Mouse (Mus musculus): Measurements from ENCODE around the gene Fam83c. TPM values are rescaled to one million over a fixed set of nuclear protein-coding genes. Genes with fewer than 3 reads are reported as not detected.

Gene Fam83c
- polyA plus RNA-seq, 1 experiment from 2014 or later: 2.5 TPM

DNA sequence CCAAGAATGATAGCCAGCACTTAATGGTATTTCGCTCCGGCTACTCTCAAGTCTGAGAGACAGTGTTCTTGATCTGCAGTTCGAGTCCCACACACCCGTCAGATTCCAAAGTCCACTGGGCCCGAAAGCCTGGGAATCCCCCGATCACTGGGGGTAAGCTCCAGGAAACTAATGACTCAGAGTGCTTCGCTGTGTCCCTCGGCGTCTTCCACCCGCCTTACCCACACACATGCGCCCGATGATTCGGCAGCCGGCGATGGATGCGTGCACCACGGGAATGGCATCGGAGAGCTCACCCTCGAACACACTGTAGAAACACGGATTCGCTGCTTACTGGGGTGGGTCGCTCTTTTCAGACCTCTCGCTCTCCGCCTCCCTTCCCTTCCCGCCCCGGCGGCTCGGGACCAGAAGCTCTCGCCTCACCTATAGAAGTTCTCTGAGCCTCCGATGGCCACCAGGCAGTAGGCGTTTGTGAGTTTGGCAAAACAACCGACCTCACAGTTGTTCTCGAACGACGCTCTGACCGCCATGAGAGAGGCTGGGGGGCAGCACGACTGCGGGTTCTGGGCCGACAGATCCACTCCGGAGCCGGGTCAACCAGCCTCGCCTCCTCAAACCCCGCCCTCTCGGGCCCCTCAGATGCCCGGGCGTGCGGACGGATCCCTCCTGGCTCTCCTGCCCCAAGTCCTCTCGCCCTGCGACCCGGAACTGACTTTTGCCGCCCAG is 8.6 kb downstream of the Fam83c start:
- Histone ChIP-seq H3K27me3 (no peaks in the 10 kb centered on the region), H3K4me3 (peak overlapping the region; percentile 91), H3K9me3 (no peaks in the 10 kb centered on the region), H3K36me3 (peaks cover 29% of the 10 kb centered on the region), H3K9ac (peak overlapping the region; percentile 59), H3K27ac (peak overlapping the region; percentile 88), H3K4me2 (peak overlapping the region; percentile 80), H3K4me1 (peaks cover 19% of the 10 kb centered on the region)
- ATAC-seq (ENCODE audit: insufficient number of reproducible peaks, low FRiP score, low TSS enrichment, low read depth): no peak
- WGBS: 1% methylated on average over 52 of the region's 52 CpGs

DNA sequence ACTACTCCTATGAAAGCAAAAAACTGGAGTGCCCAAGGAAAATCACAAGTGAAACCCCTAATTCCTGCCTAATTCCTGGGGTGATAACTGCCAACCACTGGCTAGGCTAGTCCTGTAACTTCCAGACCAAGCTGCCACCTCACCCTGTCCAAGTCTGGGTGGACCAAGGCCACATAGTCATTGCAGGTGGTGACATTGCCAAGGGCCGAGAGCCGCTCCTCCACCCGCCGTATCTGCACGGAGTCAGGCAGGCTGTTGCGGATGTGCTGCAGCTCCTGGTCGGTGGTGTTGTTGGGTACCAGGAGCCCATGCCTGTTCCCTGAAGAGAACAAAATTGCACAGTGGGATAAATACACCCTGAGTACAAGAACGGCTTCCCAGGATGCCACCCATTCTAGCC is 10.9 kb downstream of the Fam83c start:
- Histone ChIP-seq H3K4me3 (no peak overlapping the region), H3K36me3 (peaks cover 45% of the 10 kb centered on the region), H3K4me2 (no peak overlapping the region), H3K9me3 (no peaks in the 10 kb centered on the region), H3K4me1 (peaks cover 33% of the 10 kb centered on the region), H3K27ac (no peak overlapping the region), H3K9ac (no peak overlapping the region), H3K27me3 (no peaks in the 10 kb centered on the region)
- 92% methylated on average over 8 of the region's 8 CpGs for WGBS
- ATAC-seq (ENCODE audit: insufficient number of reproducible peaks, low FRiP score, low TSS enrichment, low read depth): no peak

DNA sequence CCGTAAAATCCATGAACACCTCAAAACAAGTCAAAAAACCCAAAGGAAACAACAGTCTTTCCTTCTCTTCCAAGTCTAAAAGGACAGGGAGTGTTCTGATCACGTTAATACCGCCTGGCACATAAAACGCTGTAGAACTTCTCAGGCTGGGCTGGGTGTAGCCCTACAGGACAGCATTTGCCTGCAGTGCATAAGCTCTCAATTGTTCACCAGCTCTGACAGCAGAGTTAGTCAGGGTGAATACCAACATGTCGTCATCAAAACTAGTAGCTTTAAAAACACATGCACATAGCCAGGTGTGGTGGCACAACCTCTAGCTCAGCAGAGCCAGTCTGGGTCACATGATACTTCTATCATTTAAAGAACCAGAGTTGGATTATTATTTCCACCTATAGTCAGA is 13.9 kb downstream of the Fam83c start:
- Histone ChIP-seq H3K4me3 (no peak overlapping the region), H3K4me2 (no peak overlapping the region), H3K36me3 (peaks cover 45% of the 10 kb centered on the region), H3K9ac (no peak overlapping the region), H3K9me3 (no peaks in the 10 kb centered on the region), H3K4me1 (peaks cover 35% of the 10 kb centered on the region), H3K27ac (0 out of 2 replicates have a peak overlapping the region, but pooled peaks have one; percentile 11), H3K27me3 (no peaks in the 10 kb centered on the region)
- 87% methylated on average over 5 of the region's 5 CpGs for WGBS
- no peak for ATAC-seq (ENCODE audit: insufficient number of reproducible peaks, low FRiP score, low TSS enrichment, low read depth)

DNA sequence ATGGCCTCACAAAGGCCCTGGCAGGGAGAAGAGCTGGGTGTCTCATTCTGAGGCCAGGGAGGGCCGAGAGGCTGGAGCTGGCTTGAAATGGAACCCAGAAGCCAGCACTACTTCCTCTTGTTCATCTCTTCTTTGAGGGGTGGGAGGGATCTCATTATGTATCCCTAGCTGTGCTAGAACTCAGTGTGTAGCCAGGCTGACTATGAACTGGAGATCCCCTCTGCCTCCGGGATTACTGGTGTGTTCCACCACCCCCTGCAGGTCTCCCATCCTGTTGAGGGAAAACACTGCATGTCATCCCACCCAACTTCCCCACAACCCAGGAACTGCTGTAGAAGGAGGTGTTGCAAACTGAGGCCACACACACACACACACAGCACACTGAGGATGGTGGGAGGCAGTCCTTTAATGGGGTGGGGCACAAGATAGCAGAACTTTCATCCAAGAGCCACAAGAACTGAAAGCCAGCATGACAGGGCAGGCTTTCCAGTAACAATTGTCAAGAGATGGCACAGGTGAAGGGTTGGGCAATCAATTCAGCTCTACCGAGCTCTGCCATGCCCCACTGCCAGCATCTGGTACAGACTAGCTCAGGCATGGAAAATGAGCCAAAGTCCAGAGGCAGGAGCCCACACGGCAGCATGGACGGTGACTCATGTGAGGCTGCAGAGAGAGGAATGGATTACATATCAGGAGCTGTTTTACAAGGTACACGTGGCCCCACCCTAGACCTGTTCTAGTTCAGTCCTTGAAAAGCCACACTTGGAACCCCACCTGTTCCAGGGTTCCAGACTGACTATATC is 15.0 kb downstream of the Fam83c start:
- ATAC-seq (ENCODE audit: insufficient number of reproducible peaks, low FRiP score, low TSS enrichment, low read depth): peak; percentile 7; the same call in 1 of the 2 replicates
- H3K9ac ChIP-seq: peak overlapping the region; percentile 76; the same call in 1 of the 2 replicates
- peaks cover 45% of the 10 kb centered on the region for H3K36me3 ChIP-seq
- H3K4me2 ChIP-seq: peak overlapping the region; percentile 86
- H3K4me1 ChIP-seq: peaks cover 27% of the 10 kb centered on the region
- H3K4me3 ChIP-seq: peak overlapping the region; percentile 78
- H3K9me3 ChIP-seq: no peaks in the 10 kb centered on the region
- peak overlapping the region; percentile 88 for H3K27ac ChIP-seq
- WGBS: 63% methylated on average over 6 of the region's 6 CpGs
- no peaks in the 10 kb centered on the region for H3K27me3 ChIP-seq

DNA sequence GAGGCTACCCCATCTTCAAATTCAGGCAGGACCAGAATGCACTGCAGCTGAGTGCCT is 15.4 kb downstream of the Fam83c start, which contains the start of gene BC029722:
Gene BC029722, minus strand, starts transcription at position 35 of the 57 bp plus-strand sequence.
- Histone ChIP-seq H3K27ac (peak within 1 kb of the TSS; percentile 88), H3K4me3 (peak within 1 kb of the TSS; percentile 78), H3K9me3 (no peaks in the 10 kb centered on the region), H3K27me3 (no peaks in the 10 kb centered on the region), H3K36me3 (peaks cover 45% of the 10 kb centered on the region), H3K4me1 (peaks cover 27% of the 10 kb centered on the region), H3K4me2 (peak within 1 kb of the TSS; percentile 86), H3K9ac (peak within 1 kb of the TSS; percentile 76)
- ATAC-seq (ENCODE audit: insufficient number of reproducible peaks, low FRiP score, low TSS enrichment, low read depth): no peak

DNA sequence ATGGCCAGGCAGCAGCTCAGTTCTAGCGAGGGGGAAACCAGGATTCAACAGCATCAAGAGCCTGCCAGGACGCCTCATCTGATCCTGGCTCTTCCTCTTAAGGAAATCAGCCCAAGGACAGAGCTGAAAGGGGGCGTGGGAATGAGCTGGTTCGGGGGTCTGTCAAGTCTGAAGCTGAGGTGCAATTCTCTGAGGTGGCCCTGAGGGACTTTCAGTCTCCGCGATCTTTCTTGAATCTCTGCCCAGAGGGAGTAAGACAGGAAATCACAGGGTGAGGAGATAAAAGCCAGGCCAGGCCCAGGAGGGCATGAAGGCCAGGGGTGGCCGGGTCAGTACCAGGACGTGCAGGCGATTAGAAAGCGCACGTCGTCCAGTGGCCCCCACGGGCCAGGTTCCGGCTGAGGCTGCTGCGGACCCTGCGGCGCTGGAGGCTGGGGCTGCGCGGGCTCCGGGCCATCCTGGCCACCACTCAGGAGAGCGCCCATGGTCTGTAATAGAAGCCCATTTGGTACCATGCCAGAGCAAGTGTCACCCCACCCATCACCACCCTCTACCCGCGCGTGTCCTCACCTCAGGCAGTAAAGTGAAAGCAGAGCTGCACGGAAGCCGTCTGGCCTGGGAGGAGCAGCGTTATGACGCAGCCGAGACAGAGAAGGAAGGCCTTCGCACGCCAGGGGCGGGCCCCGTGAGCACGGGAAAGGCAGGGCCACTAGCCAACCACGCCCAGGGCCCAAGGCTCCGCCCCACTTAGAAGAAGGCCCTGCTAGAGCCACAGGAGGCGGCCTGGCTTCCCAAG is 15.9 kb downstream of the Fam83c start:
- Histone ChIP-seq H3K4me2 (peak overlapping the region; percentile 86), H3K9me3 (no peaks in the 10 kb centered on the region), H3K4me3 (peak overlapping the region; percentile 78), H3K9ac (peak overlapping the region; percentile 76), H3K36me3 (peaks cover 42% of the 10 kb centered on the region), H3K4me1 (peaks cover 27% of the 10 kb centered on the region), H3K27me3 (no peaks in the 10 kb centered on the region), H3K27ac (peak overlapping the region; percentile 88)
- peak; percentile 91 for ATAC-seq (ENCODE audit: insufficient number of reproducible peaks, low FRiP score, low TSS enrichment, low read depth)
- WGBS: 2% methylated on average over 32 of the region's 37 CpGs

DNA sequence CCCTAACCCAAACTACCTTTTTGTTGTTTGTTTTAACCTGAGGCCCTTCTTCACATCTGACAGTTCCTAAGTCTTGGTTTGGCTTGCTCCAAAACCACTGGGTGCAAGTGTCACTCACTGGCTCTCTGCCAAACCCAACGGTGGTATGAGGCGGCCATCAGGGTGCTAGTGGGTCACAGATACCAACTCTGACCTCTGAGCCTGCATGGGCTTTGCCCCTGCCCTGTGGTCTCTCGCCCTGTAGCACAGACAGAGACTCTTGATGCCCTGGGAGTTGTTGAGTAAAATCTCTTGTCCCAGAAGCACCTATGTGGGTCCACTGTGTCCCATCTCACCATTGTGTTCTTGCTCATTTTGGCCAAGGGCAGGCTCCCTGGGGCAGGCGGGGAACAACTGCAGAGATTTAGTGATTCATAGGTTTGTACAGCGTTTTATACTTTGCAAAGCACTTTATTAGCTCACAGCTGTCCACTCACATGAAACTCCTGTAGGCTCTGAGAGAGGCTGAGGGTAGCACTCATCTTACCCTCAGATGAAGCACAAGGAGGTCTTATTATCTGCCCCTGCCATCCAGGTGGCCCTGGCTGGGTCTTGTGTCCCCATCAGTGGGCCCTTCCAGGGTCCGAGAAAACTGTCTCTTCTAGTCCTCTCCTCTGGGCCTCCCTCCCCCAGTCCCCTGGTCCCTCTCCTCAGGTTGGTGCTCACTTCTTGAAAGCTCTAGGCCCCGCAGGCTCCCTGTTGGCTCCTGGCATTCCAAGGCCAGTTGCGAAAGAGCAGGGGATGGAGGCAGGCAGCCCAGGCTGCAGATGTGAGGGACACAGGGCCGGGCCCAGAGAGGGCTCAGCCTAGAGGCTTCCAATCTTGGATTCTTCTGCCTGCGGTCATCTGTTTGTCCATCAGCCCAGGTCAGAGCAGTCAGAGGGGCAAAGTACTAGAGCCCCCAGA is 17.1 kb downstream of the Fam83c start:
- Histone ChIP-seq H3K4me2 (peak overlapping the region; percentile 86; the same call in 1 of the 2 replicates), H3K9ac (no peak overlapping the region), H3K4me1 (peaks cover 27% of the 10 kb centered on the region), H3K36me3 (peaks cover 29% of the 10 kb centered on the region), H3K27me3 (no peaks in the 10 kb centered on the region), H3K9me3 (no peaks in the 10 kb centered on the region), H3K27ac (no peak overlapping the region), H3K4me3 (0 out of 2 replicates have a peak overlapping the region, but pooled peaks have one; percentile 78)
- no peak for ATAC-seq (ENCODE audit: insufficient number of reproducible peaks, low FRiP score, low TSS enrichment, low read depth)
- WGBS: 84% methylated on average over 10 of the region's 10 CpGs

DNA sequence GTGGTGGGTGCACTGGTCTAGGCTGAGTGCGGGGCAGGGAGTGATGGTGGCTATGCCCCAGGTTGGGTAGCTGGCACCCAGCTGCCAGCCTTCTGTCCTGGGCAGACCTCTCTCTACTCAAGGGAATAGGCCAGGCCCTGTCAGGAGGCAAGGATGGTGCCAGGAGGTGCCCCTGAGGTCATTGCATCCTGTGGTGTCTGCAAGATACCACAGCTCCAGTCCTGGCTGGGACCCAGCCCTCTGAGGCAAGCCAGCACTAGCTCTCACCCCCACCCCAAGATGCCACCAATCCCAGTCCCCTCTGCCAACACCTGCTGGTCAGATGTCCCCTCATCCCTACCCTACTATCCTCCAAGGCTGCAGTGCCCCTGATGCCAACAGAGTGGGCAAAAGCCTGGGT is 18.5 kb downstream of the Fam83c start:
- H3K4me1 ChIP-seq: peaks cover 27% of the 10 kb centered on the region
- peaks cover 17% of the 10 kb centered on the region for H3K36me3 ChIP-seq
- no peaks in the 10 kb centered on the region for H3K27me3 ChIP-seq
- WGBS: 100% methylated on average over 1 of the region's 1 CpGs
- H3K27ac ChIP-seq: no peak overlapping the region
- ATAC-seq (ENCODE audit: insufficient number of reproducible peaks, low FRiP score, low TSS enrichment, low read depth): no peak
- no peak overlapping the region for H3K4me2 ChIP-seq
- H3K9me3 ChIP-seq: no peaks in the 10 kb centered on the region
- H3K9ac ChIP-seq: no peak overlapping the region
- H3K4me3 ChIP-seq: no peak overlapping the region

DNA sequence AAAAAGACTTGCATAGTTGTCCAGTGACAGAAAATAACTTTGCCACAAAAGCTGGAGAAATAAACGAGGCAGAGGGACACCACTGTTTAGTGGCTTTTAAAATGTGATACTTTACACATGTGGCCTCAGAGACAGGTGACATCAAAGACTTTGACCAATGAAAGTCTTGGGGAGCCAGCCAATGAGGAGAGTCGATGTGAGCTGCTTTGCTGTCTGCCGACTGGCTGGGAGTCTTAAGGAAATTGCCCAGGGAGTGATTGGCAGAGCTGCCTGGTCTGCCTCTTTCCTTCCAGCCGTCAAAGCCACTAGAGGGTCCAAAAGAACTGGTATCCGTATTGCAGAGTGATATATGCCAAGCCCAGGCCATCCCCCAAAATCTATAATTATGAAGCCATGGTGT is 19.8 kb downstream of the Fam83c start:
- Histone ChIP-seq H3K4me2 (no peak overlapping the region), H3K9me3 (no peaks in the 10 kb centered on the region), H3K36me3 (peaks cover 4% of the 10 kb centered on the region), H3K4me1 (peaks cover 22% of the 10 kb centered on the region), H3K9ac (no peak overlapping the region), H3K27me3 (no peaks in the 10 kb centered on the region), H3K27ac (no peak overlapping the region), H3K4me3 (no peak overlapping the region)
- WGBS: 14% methylated on average over 5 of the region's 5 CpGs
- ATAC-seq (ENCODE audit: insufficient number of reproducible peaks, low FRiP score, low TSS enrichment, low read depth): no peak

DNA sequence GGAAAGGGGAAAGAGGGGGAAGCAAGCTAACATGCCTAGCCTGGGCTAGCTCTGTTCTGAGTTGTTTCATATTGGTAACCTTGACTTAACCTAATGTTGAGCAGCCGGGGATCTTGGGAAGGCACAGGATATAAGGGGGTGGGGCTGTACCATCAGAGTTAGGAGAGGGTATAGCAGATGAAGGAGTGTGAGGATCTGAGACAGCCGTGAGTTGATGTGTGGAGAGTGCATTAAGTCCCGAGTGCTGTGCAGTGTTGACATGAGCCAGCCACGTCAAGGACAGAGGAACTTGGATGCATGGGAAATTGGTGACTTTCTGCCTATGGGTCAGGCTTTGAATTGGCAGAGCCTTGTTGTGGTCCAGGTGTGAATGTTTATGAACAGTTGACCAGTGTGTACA is 22.0 kb downstream of the Fam83c start:
- H3K36me3 ChIP-seq: no peaks in the 10 kb centered on the region
- no peak overlapping the region for H3K4me3 ChIP-seq
- no peak overlapping the region for H3K27ac ChIP-seq
- no peaks in the 10 kb centered on the region for H3K9me3 ChIP-seq
- H3K27me3 ChIP-seq: no peaks in the 10 kb centered on the region
- no peak overlapping the region for H3K9ac ChIP-seq
- 77% methylated on average over 4 of the region's 4 CpGs for WGBS
- ATAC-seq (ENCODE audit: insufficient number of reproducible peaks, low FRiP score, low TSS enrichment, low read depth): no peak
- no peak overlapping the region for H3K4me2 ChIP-seq
- H3K4me1 ChIP-seq: peaks cover 3% of the 10 kb centered on the region

DNA sequence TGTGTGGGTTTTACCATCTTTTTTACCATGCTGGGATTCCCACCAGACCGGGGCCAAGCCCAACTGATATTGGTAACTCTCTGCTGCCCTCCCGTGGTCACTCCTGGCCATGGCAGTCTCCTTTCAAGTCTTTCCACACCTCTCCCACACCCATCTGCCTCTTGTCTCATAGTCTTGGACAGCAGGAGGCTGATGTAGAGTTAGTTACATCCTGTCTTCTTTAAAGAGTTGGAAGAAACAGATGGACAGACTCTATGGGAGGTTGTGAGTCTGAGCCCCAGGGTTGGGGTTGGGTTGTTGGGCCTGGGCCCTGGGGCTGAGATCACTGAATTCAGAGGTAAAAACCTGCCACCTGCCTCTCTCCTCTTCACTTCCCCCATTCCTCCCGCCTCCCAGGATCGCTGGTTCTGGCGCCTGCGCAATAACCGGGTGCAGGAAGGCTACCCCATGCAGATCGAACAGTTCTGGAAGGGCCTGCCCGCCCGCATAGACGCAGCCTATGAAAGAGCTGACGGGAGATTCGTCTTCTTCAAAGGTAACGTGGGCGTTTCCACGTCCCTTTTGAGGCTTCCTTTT is 22.7 kb downstream of the Fam83c start:
- Histone ChIP-seq H3K9ac (no peak overlapping the region), H3K4me3 (no peak overlapping the region), H3K4me1 (no peaks in the 10 kb centered on the region), H3K36me3 (no peaks in the 10 kb centered on the region), H3K4me2 (no peak overlapping the region), H3K27me3 (no peaks in the 10 kb centered on the region), H3K9me3 (no peaks in the 10 kb centered on the region), H3K27ac (no peak overlapping the region)
- no peak for ATAC-seq (ENCODE audit: insufficient number of reproducible peaks, low FRiP score, low TSS enrichment, low read depth)
- 35% methylated on average over 16 of the region's 16 CpGs for WGBS

All from limb, embryonic 15.5 days (tissue).